Mouse (Mus musculus): ENCODE data around the gene Rpl13a. TPM values are rescaled to one million over a fixed set of nuclear protein-coding genes. Genes with fewer than 3 reads are reported as not detected.
"Not testable (repeated sequence)": the region's sequence is repeated elsewhere in the genome, so short reads cannot be mapped to it uniquely, and the experiment has no call there.

The Rpl13a gene
- polyA plus RNA-seq, 1 experiment from 2014 or later = 1,056 TPM

DNA sequence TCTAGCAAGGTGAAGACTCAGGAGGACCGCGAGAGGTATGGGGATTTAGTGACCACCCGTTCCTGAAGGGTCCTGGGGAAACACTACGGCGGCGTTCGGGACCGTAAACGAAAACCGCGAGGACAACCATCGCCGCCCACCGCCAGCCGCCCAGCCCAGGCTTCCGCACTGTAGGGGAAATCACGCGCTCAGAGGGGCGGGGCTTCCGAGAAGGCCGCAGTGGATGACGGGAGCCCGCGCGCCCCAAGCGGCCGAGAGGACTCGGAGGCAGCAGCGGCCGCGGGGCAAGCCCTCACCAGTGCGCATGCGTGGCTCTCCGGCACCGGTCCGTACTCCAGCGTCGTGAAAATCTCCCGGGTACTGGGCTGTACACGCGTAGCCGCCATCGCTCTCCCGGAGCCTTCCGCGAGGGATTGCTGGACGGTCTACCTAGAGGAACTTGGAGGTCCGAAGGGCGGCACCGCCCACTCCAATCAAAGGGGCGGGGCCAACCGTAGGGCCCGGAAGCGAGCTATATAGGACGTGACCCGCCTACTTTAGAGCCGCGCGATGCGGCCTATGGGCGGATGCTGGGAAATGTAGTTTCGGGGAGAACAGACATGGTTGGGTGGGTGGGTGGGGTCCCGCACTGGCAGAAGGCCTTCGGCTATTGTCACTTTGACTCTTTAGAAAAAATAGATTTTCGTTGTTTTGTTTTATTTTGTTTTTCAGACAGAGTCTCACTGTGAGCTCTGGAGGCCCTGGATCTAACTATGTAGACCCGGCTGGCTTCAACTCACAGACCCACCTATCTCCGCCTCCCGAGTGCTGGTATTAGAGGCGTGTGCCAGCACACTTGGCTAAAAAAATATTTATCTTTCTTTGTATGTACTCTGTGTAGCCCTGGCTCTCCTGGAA is 25.8 kb upstream of the Rpl13a start, which contains the start of the genes Pih1d1 and Aldh16a1:
Gene Pih1d1 (plus strand): TSS at position 208 of the 897 bp plus-strand sequence.
Gene Aldh16a1 (minus strand): TSS at position 489 of the 897 bp plus-strand sequence.
- Histone ChIP-seq H3K9ac (ENCODE audit: low read depth, low read length) (peak within 1 kb of the TSS; percentile 95), H3K27me3 (ENCODE audit: control insufficient read depth, insufficient read depth, low read length) (no peaks in the 10 kb centered on the region)

DNA sequence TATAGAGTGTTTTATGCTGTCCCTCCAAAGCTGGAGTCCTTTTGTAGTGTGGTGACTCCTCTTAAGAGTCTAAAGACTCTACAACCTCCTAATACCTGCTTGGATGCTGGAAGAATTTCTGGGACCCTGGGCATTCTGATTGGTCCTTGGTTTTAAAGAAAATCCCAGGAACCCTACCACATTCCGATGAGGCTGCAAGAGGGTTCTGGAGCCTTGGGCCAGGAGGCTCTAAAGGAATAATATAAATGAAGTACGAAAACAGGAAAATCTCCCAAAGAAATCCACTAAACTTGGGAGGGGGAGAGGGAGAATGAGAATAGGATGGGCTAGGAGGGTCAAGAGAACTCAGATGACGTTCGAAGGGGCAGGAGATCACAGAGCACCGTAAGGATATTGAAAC is 25.0 kb upstream of the Rpl13a start:
- ATAC-seq (replicated peaks; ENCODE audit: insufficient number of reproducible peaks, low FRiP score, low TSS enrichment) = no peak
- peak overlapping the region; percentile 74 for H3K4me3 ChIP-seq (ENCODE audit: low read depth, low read length)
- H3K36me3 ChIP-seq (ENCODE audit: control insufficient read depth, insufficient read depth, low read length) = 0 out of 2 replicates have a peak, but pooled peaks cover 2% of the 10 kb centered on the region
- H3K27me3 ChIP-seq (ENCODE audit: control insufficient read depth, insufficient read depth, low read length) = no peaks in the 10 kb centered on the region
- peaks cover 3% of the 10 kb centered on the region for H3K4me1 ChIP-seq (ENCODE audit: control insufficient read depth, insufficient read depth, low read length)
- 6% methylated on average over 5 of the region's 5 CpGs for WGBS (ENCODE audit: insufficient replicate concordance)
- H3K9ac ChIP-seq (ENCODE audit: low read depth, low read length) = peak overlapping the region; percentile 95
- H3K9me3 ChIP-seq (replicated peaks; ENCODE audit: control insufficient read depth, low read length) = no peaks in the 10 kb centered on the region
- peak overlapping the region; percentile 93 for H3K27ac ChIP-seq (ENCODE audit: low read depth, low read length)
- peak overlapping the region; percentile 91 for H3K4me2 ChIP-seq

More for the DNA sequence above, 25.8 kb upstream of the Rpl13a start, which contains the start of the genes Pih1d1 and Aldh16a1:
- Histone ChIP-seq H3K4me2 (peak within 1 kb of the TSS; percentile 91), H3K27ac (ENCODE audit: low read depth, low read length) (peak within 1 kb of the TSS; percentile 93), H3K4me3 (ENCODE audit: low read depth, low read length) (peak within 1 kb of the TSS; percentile 74), H3K36me3 (ENCODE audit: control insufficient read depth, insufficient read depth, low read length) (peaks cover 6% of the 10 kb centered on the region; the same call in 1 of the 2 replicates), H3K4me1 (ENCODE audit: control insufficient read depth, insufficient read depth, low read length) (peaks cover 3% of the 10 kb centered on the region), H3K9me3 (replicated peaks; ENCODE audit: control insufficient read depth, low read length) (no peaks in the 10 kb centered on the region)
- peak; percentile 93 for ATAC-seq (replicated peaks; ENCODE audit: insufficient number of reproducible peaks, low FRiP score, low TSS enrichment)
- 3% methylated on average over 69 of the region's 69 CpGs for WGBS (ENCODE audit: insufficient replicate concordance)

DNA sequence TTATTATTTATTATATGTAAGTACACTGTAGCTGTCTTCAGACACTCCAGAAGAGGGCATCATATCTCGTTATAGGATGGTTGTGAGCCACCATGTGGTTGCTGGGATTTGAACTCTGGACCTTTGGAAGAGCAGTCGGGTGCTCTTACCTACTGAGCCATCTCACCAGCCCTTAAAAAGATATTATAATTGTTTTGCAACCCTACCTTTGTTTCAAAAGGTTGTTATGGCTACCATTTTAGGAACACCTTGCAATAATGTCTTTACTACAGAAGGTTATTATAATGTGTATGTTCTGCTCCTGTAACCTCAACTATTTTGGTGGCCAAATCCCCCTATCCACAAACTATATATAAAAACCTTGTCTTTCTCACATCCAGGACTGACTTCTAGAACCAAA is 24.5 kb upstream of the Rpl13a start:
- 85% methylated on average over 2 of the region's 2 CpGs for WGBS (ENCODE audit: insufficient replicate concordance)
- not testable (repeated sequence) for H3K4me3 ChIP-seq (ENCODE audit: low read depth, low read length)

GRCm38 (mm10) chr7:45151303-45151702 is 22.7 kb upstream of the Rpl13a start:
- no peak overlapping the region for H3K9ac ChIP-seq (ENCODE audit: low read depth, low read length)
- peaks cover 3% of the 10 kb centered on the region for H3K4me1 ChIP-seq (ENCODE audit: control insufficient read depth, insufficient read depth, low read length)
- no peaks in the 10 kb centered on the region for H3K9me3 ChIP-seq (replicated peaks; ENCODE audit: control insufficient read depth, low read length)
- H3K27me3 ChIP-seq (ENCODE audit: control insufficient read depth, insufficient read depth, low read length) = no peaks in the 10 kb centered on the region
- H3K27ac ChIP-seq (ENCODE audit: low read depth, low read length) = no peak overlapping the region
- no peak overlapping the region for H3K4me2 ChIP-seq
- H3K36me3 ChIP-seq (ENCODE audit: control insufficient read depth, insufficient read depth, low read length) = no peaks in the 10 kb centered on the region
- WGBS (ENCODE audit: insufficient replicate concordance) = 53% methylated on average over 11 of the region's 11 CpGs
- no peak overlapping the region for H3K4me3 ChIP-seq (ENCODE audit: low read depth, low read length)
- ATAC-seq (replicated peaks; ENCODE audit: insufficient number of reproducible peaks, low FRiP score, low TSS enrichment) = no peak

More for the DNA sequence above, 24.5 kb upstream of the Rpl13a start:
- H3K4me2 ChIP-seq = peak overlapping the region; percentile 91
- ATAC-seq (replicated peaks; ENCODE audit: insufficient number of reproducible peaks, low FRiP score, low TSS enrichment); H3K9me3 ChIP-seq (replicated peaks; ENCODE audit: control insufficient read depth, low read length); H3K9ac ChIP-seq (ENCODE audit: low read depth, low read length); H3K27ac ChIP-seq (ENCODE audit: low read depth, low read length); H3K36me3 ChIP-seq (ENCODE audit: control insufficient read depth, insufficient read depth, low read length); H3K27me3 ChIP-seq (ENCODE audit: control insufficient read depth, insufficient read depth, low read length); H3K4me1 ChIP-seq (ENCODE audit: control insufficient read depth, insufficient read depth, low read length): not testable (repeated sequence)

- Histone ChIP-seq H3K9ac (ENCODE audit: low read depth, low read length) (no peak overlapping the region), H3K27me3 (ENCODE audit: control insufficient read depth, insufficient read depth, low read length) (no peaks in the 10 kb centered on the region), H3K4me1 (ENCODE audit: control insufficient read depth, insufficient read depth, low read length) (peaks cover 3% of the 10 kb centered on the region), H3K4me2 (no peak overlapping the region), H3K4me3 (ENCODE audit: low read depth, low read length) (no peak overlapping the region), H3K36me3 (ENCODE audit: control insufficient read depth, insufficient read depth, low read length) (peaks cover 2% of the 10 kb centered on the region), H3K27ac (ENCODE audit: low read depth, low read length) (no peak overlapping the region), H3K9me3 (replicated peaks; ENCODE audit: control insufficient read depth, low read length) (no peaks in the 10 kb centered on the region)
- ATAC-seq (replicated peaks; ENCODE audit: insufficient number of reproducible peaks, low FRiP score, low TSS enrichment) = no peak
- 60% methylated on average over 4 of the region's 4 CpGs for WGBS (ENCODE audit: insufficient replicate concordance)
Measured at GRCm38 (mm10) chr7:45150321-45150720, 21.8 kb upstream of the Rpl13a start.

- Histone ChIP-seq H3K36me3 (ENCODE audit: control insufficient read depth, insufficient read depth, low read length) (peaks cover 3% of the 10 kb centered on the region), H3K4me3 (ENCODE audit: low read depth, low read length) (no peak overlapping the region), H3K27ac (ENCODE audit: low read depth, low read length) (no peak overlapping the region), H3K27me3 (ENCODE audit: control insufficient read depth, insufficient read depth, low read length) (no peaks in the 10 kb centered on the region), H3K4me1 (ENCODE audit: control insufficient read depth, insufficient read depth, low read length) (peaks cover 3% of the 10 kb centered on the region; the same call in 1 of the 2 replicates), H3K9me3 (replicated peaks; ENCODE audit: control insufficient read depth, low read length) (no peaks in the 10 kb centered on the region), H3K4me2 (no peak overlapping the region), H3K9ac (ENCODE audit: low read depth, low read length) (no peak overlapping the region)
- no peak for ATAC-seq (replicated peaks; ENCODE audit: insufficient number of reproducible peaks, low FRiP score, low TSS enrichment)
- WGBS (ENCODE audit: insufficient replicate concordance) = 66% methylated on average over 6 of the region's 6 CpGs
Measured at GRCm38 (mm10) chr7:45149545-45149944, 21.0 kb upstream of the Rpl13a start.

DNA sequence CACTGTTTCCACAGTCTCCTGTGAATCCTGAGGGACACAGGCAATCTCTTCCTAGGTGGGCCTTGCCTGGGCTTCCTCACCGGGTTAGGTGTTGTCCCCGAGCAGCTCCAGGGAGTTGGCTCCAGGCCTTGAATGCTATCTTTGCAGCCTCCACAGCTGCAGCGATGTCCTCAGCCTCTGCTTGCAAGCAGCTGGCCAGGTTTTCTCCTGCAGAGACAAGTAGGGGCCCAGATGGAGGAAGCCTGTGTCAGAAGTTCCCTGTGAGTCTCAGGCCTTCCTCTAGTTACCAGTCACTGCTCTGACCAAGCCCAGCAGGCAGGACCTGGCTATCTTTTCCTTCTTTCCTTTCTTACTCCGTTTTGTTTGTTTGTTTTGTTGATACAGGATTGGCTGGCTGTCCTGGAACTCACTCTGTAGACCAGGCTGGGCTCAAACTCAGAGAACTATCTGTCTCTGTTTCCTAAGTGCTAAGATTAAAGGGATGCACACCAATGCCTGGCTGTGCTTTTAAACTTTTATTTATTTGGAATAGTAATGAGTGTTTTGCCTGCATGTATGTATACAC is 20.1 kb upstream of the Rpl13a start:
- Histone ChIP-seq H3K9me3 (replicated peaks; ENCODE audit: control insufficient read depth, low read length) (no peaks in the 10 kb centered on the region), H3K36me3 (ENCODE audit: control insufficient read depth, insufficient read depth, low read length) (peaks cover 3% of the 10 kb centered on the region), H3K27ac (ENCODE audit: low read depth, low read length) (0 out of 2 replicates have a peak overlapping the region, but pooled peaks have one; percentile 15), H3K4me2 (no peak overlapping the region), H3K27me3 (ENCODE audit: control insufficient read depth, insufficient read depth, low read length) (no peaks in the 10 kb centered on the region), H3K4me1 (ENCODE audit: control insufficient read depth, insufficient read depth, low read length) (peaks cover 3% of the 10 kb centered on the region; the same call in 1 of the 2 replicates), H3K4me3 (ENCODE audit: low read depth, low read length) (no peak overlapping the region), H3K9ac (ENCODE audit: low read depth, low read length) (0 out of 2 replicates have a peak overlapping the region, but pooled peaks have one; percentile 1)
- no peak for ATAC-seq (replicated peaks; ENCODE audit: insufficient number of reproducible peaks, low FRiP score, low TSS enrichment)
- 39% methylated on average over 4 of the region's 4 CpGs for WGBS (ENCODE audit: insufficient replicate concordance)

GRCm38 (mm10) chr7:45147899-45148298 is 19.3 kb upstream of the Rpl13a start:
- no peak for ATAC-seq (replicated peaks; ENCODE audit: insufficient number of reproducible peaks, low FRiP score, low TSS enrichment)
- no peak overlapping the region for H3K27ac ChIP-seq (ENCODE audit: low read depth, low read length)
- H3K4me3 ChIP-seq (ENCODE audit: low read depth, low read length) = no peak overlapping the region
- H3K27me3 ChIP-seq (ENCODE audit: control insufficient read depth, insufficient read depth, low read length) = no peaks in the 10 kb centered on the region
- no peaks in the 10 kb centered on the region for H3K9me3 ChIP-seq (replicated peaks; ENCODE audit: control insufficient read depth, low read length)
- no peak overlapping the region for H3K9ac ChIP-seq (ENCODE audit: low read depth, low read length)
- H3K4me2 ChIP-seq = no peak overlapping the region
- 79% methylated on average over 11 of the region's 11 CpGs for WGBS (ENCODE audit: insufficient replicate concordance)
- H3K4me1 ChIP-seq (ENCODE audit: control insufficient read depth, insufficient read depth, low read length) = peaks cover 3% of the 10 kb centered on the region; the same call in 1 of the 2 replicates
- peaks cover 3% of the 10 kb centered on the region for H3K36me3 ChIP-seq (ENCODE audit: control insufficient read depth, insufficient read depth, low read length)

All from heart, embryonic 11.5 days (tissue).